ENCODE assay signal across 7 mouse cellular contexts in the genomic region with DNA sequence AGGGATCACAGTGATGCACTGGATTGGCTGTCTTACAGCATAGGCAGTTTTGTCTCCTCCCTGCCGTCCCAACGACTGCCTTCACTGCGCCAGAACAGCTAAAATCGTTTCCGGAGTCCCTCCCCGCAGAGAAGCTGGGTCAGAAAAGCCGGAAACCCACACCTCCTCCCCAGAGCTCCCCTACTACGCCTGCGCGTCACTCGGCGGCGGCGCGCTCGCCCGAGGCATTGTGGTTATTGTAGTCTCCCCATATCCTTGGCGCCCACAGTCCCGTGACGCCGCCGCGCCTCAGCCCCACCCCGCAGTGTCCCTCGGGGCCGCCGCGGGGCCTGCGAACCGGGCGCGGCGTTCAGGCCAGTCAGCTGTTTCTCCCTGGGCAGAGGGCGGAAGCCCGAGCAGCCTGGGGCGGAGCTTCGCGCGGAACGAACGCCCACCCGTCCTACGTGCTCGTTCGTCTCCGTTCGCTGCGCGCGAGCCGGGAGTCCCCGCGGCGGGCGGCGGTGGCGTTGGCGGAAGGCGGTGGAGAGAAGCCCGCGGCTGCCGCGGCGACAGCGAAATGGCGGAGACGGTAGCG. TPM values are rescaled to one million over a fixed set of nuclear protein-coding genes. Genes with fewer than 3 reads are reported as not detected.
DNase-seq lines count a peak whose midpoint lies in the region; ATAC-seq and TF ChIP-seq lines count a peak whose summit lies in the region.

A gene (plus strand): TSS at position 256 of the 574 bp plus-strand sequence.

- peak within 1 kb of the TSS; percentile 96 for H3K4me3 ChIP-seq in embryonic facial prominence, embryonic 12.5 days
- H3K4me3 ChIP-seq in kidney, adult 2 months (ENCODE audit: insufficient read depth, low read depth, low read length) = peak within 1 kb of the TSS; percentile 89
- H3K4me3 ChIP-seq in limb, embryonic 12.5 days (replicated peaks) = peak within 1 kb of the TSS; percentile 95
- H3K4me3 ChIP-seq in midbrain, embryonic 15.5 days = peak within 1 kb of the TSS; percentile 82
- H3K4me3 ChIP-seq in spleen, adult 2 months (ENCODE audit: extremely low read depth, insufficient read depth, insufficient read length) = peak within 1 kb of the TSS; percentile 78

- WGBS in embryonic facial prominence, embryonic 12.5 days = under 1% methylated on average over 68 of the region's 68 CpGs
- under 1% methylated on average over 68 of the region's 68 CpGs for WGBS in kidney, adult 2 months
- WGBS in limb, embryonic 12.5 days = under 1% methylated on average over 68 of the region's 68 CpGs
- WGBS in midbrain, embryonic 15.5 days = 0% methylated on average over 68 of the region's 68 CpGs
- WGBS in spleen, adult 2 months = under 1% methylated on average over 68 of the region's 68 CpGs

- DNase-seq in adrenal gland, postnatal 25 days = peak; percentile 97
- DNase-seq in heart, adult 18-20 months = peak; percentile 96 to 99
- peak; percentile 99 for DNase-seq in kidney, adult 2 months
- peak; percentile 95 to 96 for DNase-seq in spleen, adult 2 months (ENCODE audit: low read depth in 1 of 2, low spot score in 2 of 2)

- H3K4me2 ChIP-seq in embryonic facial prominence, embryonic 12.5 days (replicated peaks) = peak within 1 kb of the TSS; percentile 73
- H3K4me2 ChIP-seq in limb, embryonic 12.5 days = peak within 1 kb of the TSS; percentile 75
- H3K4me2 ChIP-seq in midbrain, embryonic 15.5 days = peak within 1 kb of the TSS; percentile 85

- H3K9me3 ChIP-seq in embryonic facial prominence, embryonic 12.5 days = no peaks in the 10 kb centered on the region
- no peaks in the 10 kb centered on the region for H3K9me3 ChIP-seq in limb, embryonic 12.5 days
- no peaks in the 10 kb centered on the region for H3K9me3 ChIP-seq in midbrain, embryonic 15.5 days

- no peaks in the 10 kb centered on the region for H3K27me3 ChIP-seq in embryonic facial prominence, embryonic 12.5 days
- H3K27me3 ChIP-seq in kidney, adult 2 months (replicated peaks; ENCODE audit: control insufficient read depth, insufficient read depth, low read length) = no peaks in the 10 kb centered on the region
- no peaks in the 10 kb centered on the region for H3K27me3 ChIP-seq in limb, embryonic 12.5 days
- H3K27me3 ChIP-seq in midbrain, embryonic 15.5 days (replicated peaks) = no peaks in the 10 kb centered on the region
- no peaks in the 10 kb centered on the region for H3K27me3 ChIP-seq in spleen, adult 2 months (ENCODE audit: control insufficient read depth, insufficient read depth, low read length)

- no peaks in the 10 kb centered on the region for H3K4me1 ChIP-seq in embryonic facial prominence, embryonic 12.5 days
- peaks cover 2% of the 10 kb centered on the region; the same call in 1 of the 2 replicates for H3K4me1 ChIP-seq in kidney, adult 2 months (ENCODE audit: control insufficient read depth, insufficient read depth, low read length)
- peaks cover 6% of the 10 kb centered on the region for H3K4me1 ChIP-seq in limb, embryonic 12.5 days (replicated peaks)
- H3K4me1 ChIP-seq in midbrain, embryonic 15.5 days = peaks cover 12% of the 10 kb centered on the region
- H3K4me1 ChIP-seq in spleen, adult 2 months (ENCODE audit: control insufficient read depth, insufficient read depth, insufficient read length) = peaks cover 3% of the 10 kb centered on the region; the same call in 1 of the 2 replicates

- peak; percentile 96 for ATAC-seq in embryonic facial prominence, embryonic 12.5 days (ENCODE audit: insufficient number of reproducible peaks, insufficient read depth, low FRiP score, low TSS enrichment)
- ATAC-seq in limb, embryonic 12.5 days (ENCODE audit: insufficient number of reproducible peaks, insufficient read depth, low FRiP score, low TSS enrichment, low read depth) = peak; percentile 96
- ATAC-seq in midbrain, embryonic 15.5 days (replicated peaks) = peak; percentile 97

- TF ChIP-seq POLR2A in kidney, adult 2 months (IDR thresholded peaks at IDR 0.05; ENCODE audit: low read depth, low read length) = peak; percentile 71
- TF ChIP-seq POLR2A in spleen, adult 2 months (IDR thresholded peaks at IDR 0.05; ENCODE audit: low read depth, low read length) = peak; percentile 83

- peak within 1 kb of the TSS; percentile 91 for H3K9ac ChIP-seq in embryonic facial prominence, embryonic 12.5 days
- peak within 1 kb of the TSS; percentile 90 for H3K9ac ChIP-seq in limb, embryonic 12.5 days (replicated peaks)
- peak within 1 kb of the TSS; percentile 94 for H3K9ac ChIP-seq in midbrain, embryonic 15.5 days

- TF ChIP-seq CTCF in kidney, adult 2 months (conservative IDR thresholded peaks at IDR 0.05; ENCODE audit: insufficient read depth, insufficient read length, low read depth, low read length) = no peak
- TF ChIP-seq CTCF in spleen, adult 2 months (IDR thresholded peaks at IDR 0.05; ENCODE audit: extremely low read depth, insufficient read depth, insufficient read length, insufficient replicate concordance) = no peak

- no peaks in the 10 kb centered on the region for H3K36me3 ChIP-seq in embryonic facial prominence, embryonic 12.5 days
- H3K36me3 ChIP-seq in kidney, adult 2 months (ENCODE audit: control insufficient read depth, insufficient read depth, low read length) = no peaks in the 10 kb centered on the region
- no peaks in the 10 kb centered on the region; the same call in 1 of the 2 replicates for H3K36me3 ChIP-seq in limb, embryonic 12.5 days
- H3K36me3 ChIP-seq in midbrain, embryonic 15.5 days (replicated peaks) = no peaks in the 10 kb centered on the region
- no peaks in the 10 kb centered on the region for H3K36me3 ChIP-seq in spleen, adult 2 months (ENCODE audit: control insufficient read depth, insufficient read depth, low read length)

- peak within 1 kb of the TSS; percentile 97 for H3K27ac ChIP-seq in embryonic facial prominence, embryonic 12.5 days
- H3K27ac ChIP-seq in kidney, adult 2 months (ENCODE audit: insufficient read depth, low read depth, low read length) = peak within 1 kb of the TSS; percentile 84
- peak within 1 kb of the TSS; percentile 98 for H3K27ac ChIP-seq in limb, embryonic 12.5 days
- peak within 1 kb of the TSS; percentile 98 for H3K27ac ChIP-seq in midbrain, embryonic 15.5 days
- peak within 1 kb of the TSS; percentile 89 for H3K27ac ChIP-seq in spleen, adult 2 months (ENCODE audit: insufficient read depth, low read length)

RNA-seq across cellular contexts. Expression of the gene that starts here (rescaled TPM):
- 212 and 272 TPM in 2 replicates for total RNA-seq in adrenal gland, postnatal 25 days (2021)
- 265 and 269 TPM in 2 replicates for polyA plus RNA-seq in embryonic facial prominence, embryonic 12.5 days (2016; fragmentation: Nextera tagmentation; extraction: Ambion mirVana)
- 100 to 1,000 TPM; 173 to 184 TPM for total RNA-seq in heart, adult 18-20 months (2021)
- 348 and 430 TPM in 2 replicates for polyA plus RNA-seq in kidney, adult 2 months (2012; rRNA removed)
- 243 and 244 TPM in 2 replicates for polyA plus RNA-seq in limb, embryonic 12.5 days (2016; fragmentation: Nextera tagmentation; extraction: Ambion mirVana)
- polyA plus RNA-seq in midbrain, embryonic 15.5 days (2015; fragmentation: Nextera tagmentation; extraction: Ambion mirVana) = 285 and 293 TPM in 2 replicates
- polyA plus RNA-seq in spleen, adult 2 months (2012; rRNA removed) = 152 and 155 TPM in 2 replicates

Comparison
In these comparisons a context has a peak if more than half of its experiments do, and no peak if none do; other contexts are left out.
1. Peak in every context shown above with its lines: DNase-seq, ATAC-seq, H3K4me3 ChIP-seq and H3K27ac ChIP-seq.